Mouse (Mus musculus) hindbrain, embryonic 16.5 days (tissue): ENCODE results near the gene Lhx9. TPM values are rescaled to one million over a fixed set of nuclear protein-coding genes. Genes with fewer than 3 reads are reported as not detected.

ENCODE experiments used
- ATAC-seq: fragments of 200-750 bp; cut with Nextera tagmentation; 2 replicates; pipeline ENCODE4 v1.8.0; 2017; ENCODE audit warnings: moderate TSS enrichment, moderate library complexity
- H3K27ac ChIP-seq: fragments of 300-500 bp; sonication (generic); 2 replicates; pipeline ENCODE4 v1.5.1; 2014; ENCODE audit warnings: low read depth, mild to moderate bottlenecking, control low read depth, low read length, moderate library complexity
- H3K27me3 ChIP-seq: fragments of 300-500 bp; sonication (generic); replicated peaks from 2 replicates; pipeline ENCODE4 v1.6.1; 2014; ENCODE audit warnings: low read length; ENCODE audit not compliant: control insufficient read depth, insufficient read depth
- H3K36me3 ChIP-seq: fragments of 300-500 bp; sonication (generic); 2 replicates; pipeline ENCODE4 v1.6.1; 2014; ENCODE audit warnings: mild to moderate bottlenecking, low read length, moderate library complexity, mixed read lengths; ENCODE audit not compliant: control insufficient read depth, insufficient read depth
- H3K4me1 ChIP-seq: fragments of 300-500 bp; sonication (generic); 2 replicates; pipeline ENCODE4 v1.6.1; 2014; ENCODE audit warnings: low read depth, low read length; ENCODE audit not compliant: control insufficient read depth, insufficient read depth
- H3K4me2 ChIP-seq: fragments of 300-500 bp; sonication (generic); 2 replicates; pipeline ENCODE4 v1.6.1; 2014; ENCODE audit warnings: mild to moderate bottlenecking, low read length, control low read depth, moderate library complexity
- H3K4me3 ChIP-seq: fragments of 300-500 bp; sonication (generic); 2 replicates; pipeline ENCODE4 v1.5.1; 2014; ENCODE audit warnings: mild to moderate bottlenecking, low read length, control low read depth, moderate library complexity
- H3K9ac ChIP-seq: fragments of 300-500 bp; sonication (generic); 2 replicates; pipeline ENCODE4 v1.6.1; 2014; ENCODE audit warnings: low read depth, mild to moderate bottlenecking, control low read depth, low read length, moderate library complexity
- H3K9me3 ChIP-seq: fragments of 300-500 bp; sonication (generic); 2 replicates; pipeline ENCODE4 v1.6.1; 2014; ENCODE audit warnings: mild to moderate bottlenecking, low read length, moderate library complexity; ENCODE audit not compliant: control insufficient read depth
- WGBS: fragments of 180-500 bp; shearing (Covaris S2); extraction: QIAGEN DNeasy Blood & Tissue Kit; methylation state at CpG from one replicate; pipeline ENCODE4 v1.1.7; 2014; 5-methylcytosine and 5-hydroxymethylcytosine counted together
- polyA plus RNA-seq: library from polyadenylated mRNA; unstranded; fragments of >200 nt; fragmentation: Nextera tagmentation; extraction: Ambion mirVana; gene quantifications from 2 replicates; pipeline ENCODE4 v1.2.1, GENCODE M21; 2015

The Lhx9 gene
- polyA plus RNA-seq, 1 experiment from 2014 or later = 10.7 TPM

GRCm38 (mm10) chr1:138848026-138848425, 351 bp downstream of the Lhx9 start:
- ATAC-seq = peak; percentile 29; the same call in 1 of the 2 replicates
- H3K4me3 ChIP-seq = peak overlapping the region; percentile 41
- H3K4me1 ChIP-seq = peaks cover 18% of the 10 kb centered on the region
- peaks cover 34% of the 10 kb centered on the region for H3K27me3 ChIP-seq
- under 1% methylated on average over 16 of the region's 16 CpGs for WGBS
- no peaks in the 10 kb centered on the region for H3K36me3 ChIP-seq
- H3K9ac ChIP-seq = peak overlapping the region; percentile 31
- H3K27ac ChIP-seq = peak overlapping the region; percentile 59
- no peaks in the 10 kb centered on the region for H3K9me3 ChIP-seq
- peak overlapping the region; percentile 64 for H3K4me2 ChIP-seq

GRCm38 (mm10) chr1:138847146-138847545, 1.2 kb downstream of the Lhx9 start:
- WGBS = under 1% methylated on average over 21 of the region's 21 CpGs
- Histone ChIP-seq H3K4me3 (peak overlapping the region; percentile 25), H3K27ac (0 out of 2 replicates have a peak overlapping the region, but pooled peaks have one; percentile 34), H3K36me3 (no peaks in the 10 kb centered on the region), H3K27me3 (peaks cover 34% of the 10 kb centered on the region), H3K4me1 (peaks cover 18% of the 10 kb centered on the region), H3K4me2 (peak overlapping the region; percentile 33), H3K9ac (no peak overlapping the region), H3K9me3 (no peaks in the 10 kb centered on the region)
- no peak for ATAC-seq

- Histone ChIP-seq H3K27me3 (peaks cover 34% of the 10 kb centered on the region), H3K4me3 (peak overlapping the region; percentile 25), H3K4me2 (0 out of 2 replicates have a peak overlapping the region, but pooled peaks have one; percentile 11), H3K36me3 (no peaks in the 10 kb centered on the region), H3K9me3 (no peaks in the 10 kb centered on the region), H3K9ac (no peak overlapping the region; the same call in 1 of the 2 replicates), H3K27ac (no peak overlapping the region), H3K4me1 (peaks cover 21% of the 10 kb centered on the region)
- ATAC-seq = no peak
- WGBS = 7% methylated on average over 9 of the region's 9 CpGs
Observed at GRCm38 (mm10) chr1:138846581-138846980, 1.8 kb downstream of the Lhx9 start.

- Histone ChIP-seq H3K4me2 (peak overlapping the region; percentile 11; the same call in 1 of the 2 replicates), H3K36me3 (no peaks in the 10 kb centered on the region), H3K4me3 (peak overlapping the region; percentile 25), H3K4me1 (peaks cover 23% of the 10 kb centered on the region), H3K9me3 (no peaks in the 10 kb centered on the region), H3K27ac (no peak overlapping the region), H3K27me3 (peaks cover 34% of the 10 kb centered on the region), H3K9ac (no peak overlapping the region)
- 5% methylated on average over 12 of the region's 12 CpGs for WGBS
- ATAC-seq = no peak
Observed at GRCm38 (mm10) chr1:138846131-138846530, 2.2 kb downstream of the Lhx9 start.

GRCm38 (mm10) chr1:138845481-138845880, 2.9 kb downstream of the Lhx9 start:
- WGBS = 15% methylated on average over 3 of the region's 3 CpGs
- Histone ChIP-seq H3K4me1 (peaks cover 24% of the 10 kb centered on the region), H3K27me3 (peaks cover 31% of the 10 kb centered on the region), H3K27ac (no peak overlapping the region), H3K4me2 (peak overlapping the region; percentile 16; the same call in 1 of the 2 replicates), H3K36me3 (no peaks in the 10 kb centered on the region), H3K4me3 (peak overlapping the region; percentile 25; the same call in 1 of the 2 replicates), H3K9me3 (no peaks in the 10 kb centered on the region), H3K9ac (no peak overlapping the region)
- ATAC-seq = no peak

GRCm38 (mm10) chr1:138844166-138844565, 4.2 kb downstream of the Lhx9 start:
- peak; percentile 25; the same call in 1 of the 2 replicates for ATAC-seq
- Histone ChIP-seq H3K9ac (no peak overlapping the region), H3K4me3 (peak overlapping the region; percentile 28)

GRCm38 (mm10) chr1:138843361-138844091, 4.9 kb downstream of the Lhx9 start:
- ATAC-seq = 0 out of 2 replicates have a peak, but pooled peaks have one; percentile 22
- WGBS = under 1% methylated on average over 35 of the region's 35 CpGs
- H3K27ac ChIP-seq = peak overlapping the region; percentile 46; the same call in 1 of the 2 replicates

More at GRCm38 (mm10) chr1:138844166-138844565, 4.2 kb downstream of the Lhx9 start:
- peaks cover 28% of the 10 kb centered on the region for H3K27me3 ChIP-seq
- no peaks in the 10 kb centered on the region for H3K36me3 ChIP-seq
- H3K27ac ChIP-seq = no peak overlapping the region
- H3K4me2 ChIP-seq = peak overlapping the region; percentile 55
- no peaks in the 10 kb centered on the region for H3K9me3 ChIP-seq
- WGBS = 4% methylated on average over 3 of the region's 3 CpGs
- H3K4me1 ChIP-seq = peaks cover 24% of the 10 kb centered on the region

GRCm38 (mm10) chr1:138842756-138843155, 5.6 kb downstream of the Lhx9 start:
- Histone ChIP-seq H3K36me3 (no peaks in the 10 kb centered on the region), H3K27ac (no peak overlapping the region), H3K9me3 (no peaks in the 10 kb centered on the region), H3K4me1 (peaks cover 12% of the 10 kb centered on the region), H3K4me2 (peak overlapping the region; percentile 54; the same call in 1 of the 2 replicates), H3K4me3 (peak overlapping the region; percentile 34), H3K9ac (no peak overlapping the region), H3K27me3 (peaks cover 30% of the 10 kb centered on the region)
- ATAC-seq = no peak
- 1% methylated on average over 10 of the region's 10 CpGs for WGBS

More at GRCm38 (mm10) chr1:138843361-138844091, 4.9 kb downstream of the Lhx9 start:
- peak overlapping the region; percentile 55 for H3K4me2 ChIP-seq
- H3K4me3 ChIP-seq = peak overlapping the region; percentile 28
- no peaks in the 10 kb centered on the region for H3K36me3 ChIP-seq
- H3K9me3 ChIP-seq = no peaks in the 10 kb centered on the region
- peaks cover 19% of the 10 kb centered on the region for H3K4me1 ChIP-seq
- peaks cover 28% of the 10 kb centered on the region for H3K27me3 ChIP-seq
- peak overlapping the region; percentile 46 for H3K9ac ChIP-seq

GRCm38 (mm10) chr1:138842315-138842714, 6.1 kb downstream of the Lhx9 start:
- ATAC-seq = peak; percentile 32; the same call in 1 of the 2 replicates
- H3K27ac ChIP-seq = no peak overlapping the region
- no peaks in the 10 kb centered on the region for H3K9me3 ChIP-seq
- 1% methylated on average over 8 of the region's 8 CpGs for WGBS
- no peaks in the 10 kb centered on the region for H3K36me3 ChIP-seq
- peak overlapping the region; percentile 54 for H3K4me2 ChIP-seq
- peak overlapping the region; percentile 34 for H3K4me3 ChIP-seq
- peaks cover 12% of the 10 kb centered on the region for H3K4me1 ChIP-seq
- peaks cover 35% of the 10 kb centered on the region for H3K27me3 ChIP-seq
- 0 out of 2 replicates have a peak overlapping the region, but pooled peaks have one; percentile 1 for H3K9ac ChIP-seq
